Mouse (Mus musculus) embryonic facial prominence, embryonic 11.5 days (tissue): ENCODE measurements around the gene Eml1. TPM values are rescaled to one million over a fixed set of nuclear protein-coding genes. Genes with fewer than 3 reads are reported as not detected.
A peak's percentile ranks its signal among the peaks of the same experiment; 100 is the strongest.
"Not testable (repeated sequence)": the region's sequence is repeated elsewhere in the genome, so short reads cannot be mapped to it uniquely, and the experiment has no call there.

Experiments used
- ATAC-seq: fragments of 200-750 bp; cut with Nextera tagmentation; replicated peaks from 2 replicates; pipeline ENCODE4 v1.8.0; 2017; ENCODE audit warnings: low read depth; ENCODE audit not compliant: insufficient number of reproducible peaks, low FRiP score, low TSS enrichment
- DNase-seq: peaks from one replicate; pipeline ENCODE4 v3.0.0-alpha.2; 2015; ENCODE audit warnings: low spot score
- H3K27ac ChIP-seq: fragments of 300-500 bp; sonication (generic); replicated peaks from 2 replicates; pipeline ENCODE4 v1.5.1; 2014; ENCODE audit warnings: mild to moderate bottlenecking, low read depth, low read length, control low read depth
- H3K27me3 ChIP-seq: fragments of 300-500 bp; sonication (generic); 2 replicates; pipeline ENCODE4 v1.6.1; 2014; ENCODE audit warnings: mild to moderate bottlenecking, low read length, moderate library complexity, mixed read lengths; ENCODE audit not compliant: control insufficient read depth, insufficient read depth
- H3K36me3 ChIP-seq: fragments of 300-500 bp; sonication (generic); replicated peaks from 2 replicates; pipeline ENCODE4 v1.6.1; 2014; ENCODE audit warnings: low read depth, mild to moderate bottlenecking, low read length, moderate library complexity, mixed read lengths; ENCODE audit not compliant: control insufficient read depth, insufficient read depth
- H3K4me1 ChIP-seq: fragments of 300-500 bp; sonication (generic); 2 replicates; pipeline ENCODE4 v1.6.1; 2014; ENCODE audit warnings: low read length, mixed read lengths; ENCODE audit not compliant: control insufficient read depth, insufficient read depth
- H3K4me2 ChIP-seq: fragments of 300-500 bp; sonication (generic); 2 replicates; pipeline ENCODE4 v1.6.1; 2014; ENCODE audit warnings: low read depth, mild to moderate bottlenecking, control low read depth, low read length, moderate library complexity
- H3K4me3 ChIP-seq: fragments of 300-500 bp; sonication (generic); 2 replicates; pipeline ENCODE4 v1.5.1; 2014; ENCODE audit warnings: low read depth, low read length, control low read depth
- H3K9ac ChIP-seq: fragments of 300-500 bp; sonication (generic); replicated peaks from 2 replicates; pipeline ENCODE4 v1.6.1; 2014; ENCODE audit warnings: mild to moderate bottlenecking, control low read depth, low read length
- H3K9me3 ChIP-seq: fragments of 300-500 bp; sonication (generic); replicated peaks from 2 replicates; pipeline ENCODE4 v1.6.1; 2016; ENCODE audit warnings: mild to moderate bottlenecking, low read length, inconsistent platforms, mixed read lengths; ENCODE audit not compliant: control insufficient read depth
- WGBS: fragments of 180-500 bp; shearing (Covaris S2); extraction: QIAGEN DNeasy Blood & Tissue Kit; methylation state at CpG from one replicate; pipeline ENCODE4 v1.1.7; 2014; 5-methylcytosine and 5-hydroxymethylcytosine counted together
- polyA plus RNA-seq: library from polyadenylated mRNA; unstranded; fragments of >200 nt; fragmentation: Nextera tagmentation; extraction: Ambion mirVana; gene quantifications from 2 replicates; pipeline ENCODE4 v1.2.1, GENCODE M21; 2014

Gene Eml1
- polyA plus RNA-seq, 1 experiment from 2014 or later, result 69.7 TPM

- 26% methylated on average over 4 of the region's 4 CpGs for WGBS
- no peaks in the 10 kb centered on the region for H3K9me3 ChIP-seq
- H3K9ac ChIP-seq, result no peak overlapping the region
- DNase-seq, result peak; percentile 83
- 0 out of 2 replicates have a peak, but pooled peaks have one; percentile 26 for ATAC-seq
- H3K4me3 ChIP-seq, result no peak overlapping the region
- no peaks in the 10 kb centered on the region for H3K27me3 ChIP-seq
- no peak overlapping the region for H3K4me2 ChIP-seq
- H3K27ac ChIP-seq, result no peak overlapping the region
- H3K4me1 ChIP-seq, result no peaks in the 10 kb centered on the region; the same call in 1 of the 2 replicates
- no peaks in the 10 kb centered on the region; the same call in 1 of the 2 replicates for H3K36me3 ChIP-seq
Measured at GRCm38 (mm10) chr12:108494011-108494541, 123.3 kb downstream of the Eml1 start.

GRCm38 (mm10) chr12:108495455-108496235, 124.9 kb downstream of the Eml1 start:
- H3K36me3 ChIP-seq, result no peaks in the 10 kb centered on the region; the same call in 1 of the 2 replicates
- no peak overlapping the region for H3K27ac ChIP-seq
- H3K4me1 ChIP-seq, result no peaks in the 10 kb centered on the region; the same call in 1 of the 2 replicates
- WGBS, result 64% methylated on average over 8 of the region's 8 CpGs
- no peaks in the 10 kb centered on the region for H3K9me3 ChIP-seq
- no peak overlapping the region for H3K9ac ChIP-seq
- no peaks in the 10 kb centered on the region for H3K27me3 ChIP-seq
- DNase-seq, result no peak
- no peak overlapping the region for H3K4me3 ChIP-seq
- no peak overlapping the region for H3K4me2 ChIP-seq
- 0 out of 2 replicates have a peak, but pooled peaks have one; percentile 61 for ATAC-seq

- H3K4me3 ChIP-seq, result no peak overlapping the region
- DNase-seq (no peak), ATAC-seq (no peak)
- H3K27ac ChIP-seq, result no peak overlapping the region
- H3K9me3 ChIP-seq, result no peaks in the 10 kb centered on the region
- WGBS, result 58% methylated on average over 10 of the region's 10 CpGs
- H3K36me3 ChIP-seq, result no peaks in the 10 kb centered on the region
- no peaks in the 10 kb centered on the region for H3K4me1 ChIP-seq
- no peak overlapping the region for H3K4me2 ChIP-seq
- no peaks in the 10 kb centered on the region for H3K27me3 ChIP-seq
- H3K9ac ChIP-seq, result no peak overlapping the region
Measured at GRCm38 (mm10) chr12:108503064-108503463, 132.3 kb downstream of the Eml1 start.

GRCm38 (mm10) chr12:108503582-108503981, 132.8 kb downstream of the Eml1 start:
- H3K4me2 ChIP-seq, result no peak overlapping the region
- no peaks in the 10 kb centered on the region for H3K4me1 ChIP-seq
- H3K9me3 ChIP-seq, result no peaks in the 10 kb centered on the region
- no peak overlapping the region for H3K9ac ChIP-seq
- DNase-seq (no peak), ATAC-seq (no peak)
- no peaks in the 10 kb centered on the region for H3K27me3 ChIP-seq
- no peak overlapping the region for H3K27ac ChIP-seq
- WGBS, result 74% methylated on average over 16 of the region's 16 CpGs
- H3K36me3 ChIP-seq, result no peaks in the 10 kb centered on the region
- H3K4me3 ChIP-seq, result no peak overlapping the region

- Histone ChIP-seq H3K9me3 (no peaks in the 10 kb centered on the region), H3K36me3 (no peaks in the 10 kb centered on the region), H3K4me3 (no peak overlapping the region), H3K27ac (no peak overlapping the region), H3K9ac (no peak overlapping the region), H3K27me3 (no peaks in the 10 kb centered on the region), H3K4me1 (no peaks in the 10 kb centered on the region), H3K4me2 (no peak overlapping the region)
- WGBS, result 57% methylated on average over 2 of the region's 2 CpGs
- ATAC-seq, result no peak
- DNase-seq, result no peak
Measured at GRCm38 (mm10) chr12:108505846-108506245, 135.1 kb downstream of the Eml1 start.

GRCm38 (mm10) chr12:108507046-108507445, 136.3 kb downstream of the Eml1 start:
- H3K4me1 ChIP-seq, H3K9me3 ChIP-seq, H3K4me3 ChIP-seq, H3K4me2 ChIP-seq, H3K36me3 ChIP-seq, ATAC-seq, DNase-seq, H3K9ac ChIP-seq, H3K27ac ChIP-seq, H3K27me3 ChIP-seq: not testable (repeated sequence)
- WGBS, result 69% methylated on average over 3 of the region's 3 CpGs

GRCm38 (mm10) chr12:108510571-108510970, 139.8 kb downstream of the Eml1 start:
- Histone ChIP-seq H3K27ac (no peak overlapping the region), H3K4me2 (no peak overlapping the region), H3K27me3 (no peaks in the 10 kb centered on the region), H3K4me3 (no peak overlapping the region), H3K36me3 (no peaks in the 10 kb centered on the region; the same call in 1 of the 2 replicates), H3K4me1 (no peaks in the 10 kb centered on the region), H3K9ac (no peak overlapping the region), H3K9me3 (no peaks in the 10 kb centered on the region)
- DNase-seq (no peak), ATAC-seq (no peak)
- 69% methylated on average over 7 of the region's 7 CpGs for WGBS

- H3K9ac ChIP-seq, result no peak overlapping the region
- no peak overlapping the region for H3K4me2 ChIP-seq
- no peak for ATAC-seq
- no peaks in the 10 kb centered on the region for H3K27me3 ChIP-seq
- no peaks in the 10 kb centered on the region; the same call in 1 of the 2 replicates for H3K36me3 ChIP-seq
- 10% methylated on average over 3 of the region's 3 CpGs for WGBS
- H3K4me3 ChIP-seq, result no peak overlapping the region
- H3K9me3 ChIP-seq, result no peaks in the 10 kb centered on the region
- DNase-seq, result peak; percentile 82
- H3K27ac ChIP-seq, result no peak overlapping the region
- H3K4me1 ChIP-seq, result no peaks in the 10 kb centered on the region
Measured at GRCm38 (mm10) chr12:108511009-108511408, 140.3 kb downstream of the Eml1 start.
